Mouse (Mus musculus) limb, embryonic 10.5 days (tissue): Measurements from ENCODE around the gene Smad6. TPM values are rescaled to one million over a fixed set of nuclear protein-coding genes. Genes with fewer than 3 reads are reported as not detected.

Experiments
- DNase-seq: peaks from one replicate; pipeline ENCODE4 v3.0.0-alpha.2; 2017; ENCODE audit warnings: low spot score
- H3K27ac ChIP-seq: fragments of 300-500 bp; sonication (generic); 2 replicates; pipeline ENCODE4 v1.5.1; 2016; ENCODE audit warnings: mild to moderate bottlenecking
- H3K27me3 ChIP-seq: fragments of 300-500 bp; sonication (generic); 2 replicates; pipeline ENCODE4 v1.6.1; 2016; ENCODE audit warnings: low read depth, mild to moderate bottlenecking; ENCODE audit not compliant: poor library complexity, severe bottlenecking
- H3K36me3 ChIP-seq: fragments of 300-500 bp; sonication (generic); 2 replicates; pipeline ENCODE4 v1.6.1; 2016; ENCODE audit warnings: mild to moderate bottlenecking, moderate library complexity
- H3K4me1 ChIP-seq: fragments of 300-500 bp; sonication (generic); 2 replicates; pipeline ENCODE4 v1.6.1; 2016
- H3K4me3 ChIP-seq: fragments of 300-500 bp; sonication (generic); 2 replicates; pipeline ENCODE4 v1.5.1; 2016; ENCODE audit warnings: mild to moderate bottlenecking, moderate library complexity
- H3K9me3 ChIP-seq: fragments of 300-500 bp; sonication (generic); replicated peaks from 2 replicates; pipeline ENCODE4 v1.6.1; 2016; ENCODE audit warnings: mild to moderate bottlenecking
- WGBS: fragments of 180-500 bp; shearing (Covaris S2); methylation state at CpG from one replicate; pipeline ENCODE4 v1.1.7; 2016; 5-methylcytosine and 5-hydroxymethylcytosine counted together
- polyA plus RNA-seq: library from polyadenylated mRNA; unstranded; fragments of >200 nt; fragmentation: Nextera tagmentation; extraction: Ambion mirVana; gene quantifications from 2 replicates; pipeline ENCODE4 v1.2.1, GENCODE M21; 2016

Smad6 gene
- polyA plus RNA-seq, 1 experiment from 2014 or later, result 11.4 TPM

- no peaks in the 10 kb centered on the region for H3K9me3 ChIP-seq
- H3K36me3 ChIP-seq, result peaks cover 52% of the 10 kb centered on the region
- H3K4me1 ChIP-seq, result peaks cover 96% of the 10 kb centered on the region
- peak overlapping the region; percentile 76 for H3K27ac ChIP-seq
- no peaks in the 10 kb centered on the region for H3K27me3 ChIP-seq
- peak overlapping the region; percentile 23; the same call in 1 of the 2 replicates for H3K4me3 ChIP-seq
- 40% methylated on average over 13 of the region's 13 CpGs for WGBS
- no peak for DNase-seq
These were observed 47.4 kb downstream of the Smad6 start for GRCm38 (mm10) chr9:63974258-63975023.

DNA sequence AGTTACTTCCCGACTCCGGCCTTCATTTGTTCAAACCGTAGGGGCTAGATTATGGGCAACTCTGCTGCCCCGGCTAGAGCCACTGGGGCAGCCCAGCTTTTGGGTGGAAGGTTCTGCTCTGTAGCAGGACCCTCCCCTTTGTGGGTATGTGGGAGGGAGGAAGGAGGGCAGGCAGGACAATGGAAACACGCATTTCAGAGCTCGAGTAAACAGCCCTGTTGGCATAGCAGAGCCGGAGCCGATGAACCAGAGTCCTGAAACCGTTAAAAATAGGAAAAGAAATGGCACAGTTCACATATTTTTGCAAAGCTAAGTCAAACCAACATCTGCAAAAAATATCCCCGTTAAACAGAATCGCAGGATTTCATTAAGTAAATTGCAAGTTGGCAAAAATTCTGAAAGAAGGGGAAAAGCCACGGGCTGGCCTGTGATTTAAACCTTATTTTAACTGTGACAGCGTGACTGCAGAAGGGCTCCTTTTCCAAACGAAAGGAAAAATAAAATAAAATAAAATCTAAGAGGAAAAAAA, 48.1 kb downstream of the Smad6 start:
- H3K36me3 ChIP-seq, result peaks cover 57% of the 10 kb centered on the region
- 54% methylated on average over 14 of the region's 14 CpGs for WGBS
- no peaks in the 10 kb centered on the region for H3K9me3 ChIP-seq
- H3K27ac ChIP-seq, result peak overlapping the region; percentile 76
- H3K27me3 ChIP-seq, result no peaks in the 10 kb centered on the region
- no peak for DNase-seq
- H3K4me1 ChIP-seq, result peaks cover 96% of the 10 kb centered on the region
- H3K4me3 ChIP-seq, result no peak overlapping the region

DNA sequence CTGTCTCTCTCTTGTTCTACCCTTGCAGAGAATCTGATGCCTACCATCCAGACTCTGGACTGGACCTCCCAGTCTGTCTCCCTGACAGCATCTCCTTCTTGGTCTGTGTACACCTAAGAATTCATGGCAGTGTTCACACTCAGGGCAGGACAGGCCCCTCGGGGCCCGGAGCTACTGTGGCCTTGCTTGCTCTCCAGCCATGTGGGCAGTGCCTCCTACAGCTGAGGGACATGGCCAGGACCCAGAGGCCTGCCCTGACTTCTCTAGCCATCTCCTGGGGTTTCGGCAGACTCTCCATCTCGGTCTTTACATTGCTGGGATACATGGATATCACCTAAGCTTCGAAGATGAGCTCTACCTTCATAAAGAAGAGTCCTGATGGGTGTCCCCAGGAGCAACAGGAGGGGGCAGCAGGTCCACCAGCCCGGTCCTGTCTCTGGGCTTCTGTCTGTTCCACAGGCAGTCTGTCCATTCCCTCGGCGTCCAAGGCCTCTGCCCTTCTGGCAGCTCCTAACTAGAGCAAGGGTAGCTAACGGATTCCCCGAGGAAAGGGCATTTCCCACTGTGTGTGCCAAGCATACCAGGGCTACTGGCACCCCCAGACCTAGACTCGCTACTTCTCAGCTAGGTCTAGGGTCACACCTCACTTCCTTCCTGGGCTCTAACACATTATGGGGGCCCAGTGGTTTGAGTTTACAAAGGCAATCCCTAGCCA, 49.1 kb downstream of the Smad6 start:
- Histone ChIP-seq H3K4me1 (peaks cover 94% of the 10 kb centered on the region), H3K27ac (peak overlapping the region; percentile 76), H3K36me3 (peaks cover 55% of the 10 kb centered on the region), H3K9me3 (no peaks in the 10 kb centered on the region), H3K4me3 (no peak overlapping the region), H3K27me3 (no peaks in the 10 kb centered on the region)
- no peak for DNase-seq
- 93% methylated on average over 11 of the region's 11 CpGs for WGBS

GRCm38 (mm10) chr9:63971557-63971956, 50.3 kb downstream of the Smad6 start:
- no peak overlapping the region for H3K27ac ChIP-seq
- no peak for DNase-seq

DNA sequence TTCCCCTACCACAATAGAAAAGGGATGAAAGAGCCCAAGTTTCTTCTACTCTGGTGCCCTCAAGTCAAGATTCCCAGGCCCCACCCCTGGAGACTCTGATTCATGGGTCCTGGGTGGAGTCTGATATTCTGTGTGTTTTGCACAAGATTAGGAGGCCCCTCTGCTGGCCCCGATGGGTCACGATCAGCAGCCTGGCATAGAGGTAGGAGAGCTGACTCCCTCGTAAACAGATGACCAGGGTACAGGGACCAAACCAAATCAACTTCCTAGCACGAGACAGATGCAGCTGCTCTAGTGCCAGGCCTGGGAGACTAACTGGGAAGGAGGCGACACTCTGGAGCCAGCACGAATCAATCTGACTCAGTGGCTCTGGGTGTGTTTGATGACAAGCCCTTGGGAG, 51.0 kb downstream of the Smad6 start:
- Histone ChIP-seq H3K27ac (peak overlapping the region; percentile 2), H3K4me1 (peaks cover 89% of the 10 kb centered on the region), H3K27me3 (no peaks in the 10 kb centered on the region), H3K9me3 (no peaks in the 10 kb centered on the region), H3K4me3 (no peak overlapping the region), H3K36me3 (peaks cover 43% of the 10 kb centered on the region)
- 74% methylated on average over 6 of the region's 6 CpGs for WGBS
- DNase-seq, result no peak

More at GRCm38 (mm10) chr9:63971557-63971956, 50.3 kb downstream of the Smad6 start:
- Histone ChIP-seq H3K27me3 (no peaks in the 10 kb centered on the region), H3K9me3 (no peaks in the 10 kb centered on the region), H3K4me3 (no peak overlapping the region), H3K4me1 (peaks cover 90% of the 10 kb centered on the region), H3K36me3 (peaks cover 43% of the 10 kb centered on the region)
- WGBS, result 55% methylated on average over 4 of the region's 4 CpGs

GRCm38 (mm10) chr9:63970388-63970787, 51.5 kb downstream of the Smad6 start:
- Histone ChIP-seq H3K36me3 (peaks cover 43% of the 10 kb centered on the region), H3K27me3 (no peaks in the 10 kb centered on the region), H3K27ac (peak overlapping the region; percentile 2), H3K9me3 (no peaks in the 10 kb centered on the region), H3K4me3 (no peak overlapping the region), H3K4me1 (peaks cover 89% of the 10 kb centered on the region)
- DNase-seq, result no peak
- WGBS, result 76% methylated on average over 12 of the region's 12 CpGs

DNA sequence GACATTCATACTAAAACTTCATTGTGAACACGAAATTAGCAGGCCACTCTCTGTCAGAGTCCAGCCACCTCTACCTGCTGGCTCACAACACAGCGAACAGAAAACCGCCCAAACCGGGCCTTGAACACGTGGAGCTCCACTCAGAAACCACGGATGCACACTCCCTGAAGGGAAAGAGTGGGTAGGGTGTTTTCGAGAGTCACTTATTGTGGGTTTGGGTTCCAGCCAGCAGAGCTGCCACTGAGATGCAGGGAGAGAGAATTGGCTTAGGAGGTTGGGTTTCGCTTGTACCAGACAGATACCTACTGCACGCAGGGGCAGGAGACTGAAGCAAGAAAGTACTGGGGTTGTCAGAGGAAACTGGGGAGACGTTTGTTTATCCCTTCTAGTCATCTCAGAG, 52.4 kb downstream of the Smad6 start:
- no peaks in the 10 kb centered on the region for H3K27me3 ChIP-seq
- no peak overlapping the region for H3K27ac ChIP-seq
- peaks cover 43% of the 10 kb centered on the region for H3K36me3 ChIP-seq
- no peak for DNase-seq
- no peak overlapping the region for H3K4me3 ChIP-seq
- WGBS, result 89% methylated on average over 10 of the region's 10 CpGs
- H3K4me1 ChIP-seq, result peaks cover 89% of the 10 kb centered on the region
- H3K9me3 ChIP-seq, result no peaks in the 10 kb centered on the region

DNA sequence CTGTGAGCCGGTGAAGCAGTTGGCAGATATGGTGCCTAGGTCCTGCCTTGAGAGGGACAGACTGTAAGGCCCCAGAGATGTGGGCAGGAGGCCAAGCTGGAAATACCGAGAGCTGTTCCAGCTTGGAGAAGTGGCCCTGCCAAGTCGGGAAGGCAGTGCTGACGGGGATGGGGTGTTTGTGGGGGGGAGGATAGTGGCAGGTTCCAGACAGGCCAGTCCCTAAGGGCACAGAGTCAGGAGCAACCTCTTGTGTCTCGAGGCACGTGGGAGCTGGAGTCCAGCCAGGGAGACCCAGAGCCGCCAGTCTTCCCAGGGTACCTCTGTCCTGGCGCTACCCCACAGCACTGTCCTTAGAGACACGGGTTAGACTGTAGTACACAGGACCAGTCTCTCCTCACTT, 53.3 kb downstream of the Smad6 start:
- 83% methylated on average over 9 of the region's 9 CpGs for WGBS
- no peaks in the 10 kb centered on the region for H3K9me3 ChIP-seq
- no peaks in the 10 kb centered on the region for H3K27me3 ChIP-seq
- H3K27ac ChIP-seq, result peak overlapping the region; percentile 54
- DNase-seq, result no peak
- H3K4me1 ChIP-seq, result peaks cover 89% of the 10 kb centered on the region
- peaks cover 43% of the 10 kb centered on the region for H3K36me3 ChIP-seq
- no peak overlapping the region for H3K4me3 ChIP-seq

DNA sequence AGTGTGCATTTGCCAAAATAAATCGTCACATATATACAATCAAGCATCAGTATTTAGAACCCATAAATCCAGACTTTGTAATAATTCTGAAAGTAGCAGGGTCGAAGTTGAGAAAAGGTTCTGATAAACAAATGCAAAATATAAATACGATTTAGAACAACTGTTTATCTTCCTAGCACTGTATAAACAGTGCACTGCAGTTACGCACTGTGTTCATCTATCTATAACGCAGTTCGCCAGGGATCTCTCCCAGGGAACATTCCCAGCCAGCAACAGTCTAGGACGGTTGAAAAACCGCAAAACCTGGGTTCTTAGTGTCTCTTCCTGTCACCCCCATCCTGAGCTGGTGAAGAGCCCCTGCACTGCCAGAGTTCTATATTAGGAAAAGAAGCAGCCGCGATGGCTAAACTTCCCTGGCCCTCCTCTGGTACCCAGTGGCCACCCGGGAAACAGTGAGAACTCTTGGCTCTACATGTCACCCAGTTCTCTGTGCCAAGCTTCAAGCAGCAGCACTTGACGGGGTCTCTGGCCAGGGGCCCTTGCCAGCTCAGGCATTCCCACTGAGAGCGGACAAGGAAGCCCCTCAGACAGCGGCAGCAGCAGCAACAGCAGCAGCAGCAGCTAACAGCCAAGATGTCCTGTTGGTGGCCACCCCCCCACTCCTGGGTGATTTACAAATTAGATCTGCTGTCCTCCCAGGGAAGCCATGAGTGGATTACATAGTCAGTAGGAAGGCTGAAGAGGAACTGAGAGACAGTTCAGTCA, 54.3 kb downstream of the Smad6 start:
- Histone ChIP-seq H3K36me3 (peaks cover 33% of the 10 kb centered on the region), H3K27me3 (no peaks in the 10 kb centered on the region), H3K4me3 (no peak overlapping the region), H3K9me3 (no peaks in the 10 kb centered on the region), H3K4me1 (peaks cover 89% of the 10 kb centered on the region), H3K27ac (peak overlapping the region; percentile 44; the same call in 1 of the 2 replicates)
- WGBS, result 85% methylated on average over 14 of the region's 14 CpGs
- no peak for DNase-seq

DNA sequence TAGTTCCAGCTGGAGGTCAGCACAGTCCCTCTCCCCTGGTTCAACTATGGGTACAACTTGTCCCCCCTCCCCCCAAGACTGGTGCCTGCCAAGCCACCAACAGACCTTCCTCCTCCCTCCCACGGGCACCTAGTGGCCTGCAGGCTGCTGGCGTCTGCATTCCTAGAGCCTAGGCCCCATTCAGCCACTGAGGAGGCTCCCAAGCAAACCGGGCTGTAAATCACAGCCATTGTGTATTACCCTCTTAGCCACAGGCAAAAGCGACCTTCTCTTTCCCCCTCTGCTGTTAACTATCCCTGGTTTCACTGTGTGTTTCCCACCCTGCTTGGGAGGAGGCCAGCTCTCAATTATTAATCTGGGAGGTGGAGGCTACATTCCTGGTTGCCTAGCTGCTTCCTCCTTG, 56.3 kb downstream of the Smad6 start:
- Histone ChIP-seq H3K9me3 (no peaks in the 10 kb centered on the region), H3K27ac (peak overlapping the region; percentile 66), H3K4me1 (peaks cover 91% of the 10 kb centered on the region), H3K4me3 (0 out of 2 replicates have a peak overlapping the region, but pooled peaks have one; percentile 5), H3K36me3 (peaks cover 15% of the 10 kb centered on the region), H3K27me3 (no peaks in the 10 kb centered on the region)
- DNase-seq, result no peak
- WGBS, result 22% methylated on average over 4 of the region's 4 CpGs

- 64% methylated on average over 6 of the region's 6 CpGs for WGBS
- Histone ChIP-seq H3K4me1 (peaks cover 97% of the 10 kb centered on the region), H3K27me3 (no peaks in the 10 kb centered on the region), H3K27ac (0 out of 2 replicates have a peak overlapping the region, but pooled peaks have one; percentile 69), H3K9me3 (no peaks in the 10 kb centered on the region), H3K4me3 (no peak overlapping the region), H3K36me3 (peaks cover 4% of the 10 kb centered on the region; the same call in 1 of the 2 replicates)
- DNase-seq, result no peak
These were observed 60.0 kb downstream of the Smad6 start for GRCm38 (mm10) chr9:63961881-63962280.

- WGBS, result 2% methylated on average over 4 of the region's 4 CpGs
- peak overlapping the region; percentile 93 for H3K27ac ChIP-seq
- no peaks in the 10 kb centered on the region for H3K9me3 ChIP-seq
- no peak for DNase-seq
- no peaks in the 10 kb centered on the region for H3K27me3 ChIP-seq
- peaks cover 99% of the 10 kb centered on the region for H3K4me1 ChIP-seq
- H3K36me3 ChIP-seq, result peaks cover 7% of the 10 kb centered on the region; the same call in 1 of the 2 replicates
- peak overlapping the region; percentile 38 for H3K4me3 ChIP-seq
These were observed 61.1 kb downstream of the Smad6 start for GRCm38 (mm10) chr9:63960829-63961185.
